Mouse (Mus musculus): ENCODE results near the gene A630076J17Rik.

A630076J17Rik gene

GRCm38 (mm10) chr3:107231202-107231601 is 788 bp downstream of the A630076J17Rik start:
- no peak for DNase-seq

GRCm38 (mm10) chr3:107233351-107233813 is 3.0 kb downstream of the A630076J17Rik start:
- peak; percentile 88 to 90 for DNase-seq

GRCm38 (mm10) chr3:107233945-107234344 is 3.5 kb downstream of the A630076J17Rik start:
- DNase-seq = no peak

GRCm38 (mm10) chr3:107238051-107238450 is 7.6 kb downstream of the A630076J17Rik start:
- no peak for DNase-seq

- no peak for DNase-seq
Measured at GRCm38 (mm10) chr3:107238471-107238980, 8.1 kb downstream of the A630076J17Rik start.

GRCm38 (mm10) chr3:107239607-107240006 is 9.2 kb downstream of the A630076J17Rik start, which contains the start of gene Prok1:
TSS of gene Prok1 (minus strand) at chr3:107239707.
- no peak for DNase-seq

- DNase-seq = no peak
Measured at GRCm38 (mm10) chr3:107241389-107242094, 11.1 kb downstream of the A630076J17Rik start.

GRCm38 (mm10) chr3:107246876-107247275 is 16.5 kb downstream of the A630076J17Rik start:
- no peak for DNase-seq

- no peak for DNase-seq
Measured at GRCm38 (mm10) chr3:107249042-107249441, 18.6 kb downstream of the A630076J17Rik start.

GRCm38 (mm10) chr3:107250320-107250719 is 19.9 kb downstream of the A630076J17Rik start:
- no peak for DNase-seq

GRCm38 (mm10) chr3:107252035-107252434 is 21.6 kb downstream of the A630076J17Rik start:
- peak in 1 of 2 experiments; percentile 17 for DNase-seq

GRCm38 (mm10) chr3:107253925-107254324 is 23.5 kb downstream of the A630076J17Rik start:
- DNase-seq = no peak

- DNase-seq = no peak
Measured at GRCm38 (mm10) chr3:107255992-107256391, 25.6 kb downstream of the A630076J17Rik start.

- DNase-seq = no peak
Measured at GRCm38 (mm10) chr3:107256724-107257123, 26.3 kb downstream of the A630076J17Rik start.

- DNase-seq = no peak
Measured at GRCm38 (mm10) chr3:107257924-107258323, 27.5 kb downstream of the A630076J17Rik start.

- peak in 1 of 2 experiments; percentile 33 for DNase-seq
Measured at GRCm38 (mm10) chr3:107260956-107261850, 30.8 kb downstream of the A630076J17Rik start.

GRCm38 (mm10) chr3:107261851-107262165 is 31.4 kb downstream of the A630076J17Rik start:
- DNase-seq = no peak

GRCm38 (mm10) chr3:107266814-107267345 is 36.5 kb downstream of the A630076J17Rik start:
- no peak for DNase-seq

GRCm38 (mm10) chr3:107272433-107272832 is 42.0 kb downstream of the A630076J17Rik start:
- DNase-seq = no peak

- peak; percentile 67 to 73 for DNase-seq
Measured at GRCm38 (mm10) chr3:107273820-107274219, 43.4 kb downstream of the A630076J17Rik start.

- no peak for DNase-seq
Measured at GRCm38 (mm10) chr3:107275351-107275750, 44.9 kb downstream of the A630076J17Rik start.

GRCm38 (mm10) chr3:107275996-107276395 is 45.6 kb downstream of the A630076J17Rik start:
- DNase-seq = no peak

GRCm38 (mm10) chr3:107276626-107277025 is 46.2 kb downstream of the A630076J17Rik start:
- no peak for DNase-seq
